Mouse (Mus musculus) heart, adult 2 months (tissue): ENCODE data around the gene Slc2a12. TPM values are rescaled to one million over a fixed set of nuclear protein-coding genes. Genes with fewer than 3 reads are reported as not detected.

ENCODE experiments used
- DNase-seq, 2 experiments: peaks; one replicate each; pipeline ENCODE4 v3.0.0; 2021
- H3K27ac ChIP-seq: fragments of 200-600 bp; 2 replicates; pipeline ENCODE4 v1.8.1; 2022
- H3K27me3 ChIP-seq: fragments of 200-500 bp; 2 replicates; pipeline ENCODE4 v1.6.1; 2012; ENCODE audit warnings: mild to moderate bottlenecking, low read length, inconsistent platforms, mixed read lengths; ENCODE audit not compliant: control insufficient read depth, insufficient read depth
- H3K36me3 ChIP-seq: fragments of 200-500 bp; 2 replicates; pipeline ENCODE4 v1.6.1; 2012; ENCODE audit warnings: low read length, inconsistent platforms; ENCODE audit not compliant: control insufficient read depth, insufficient read depth
- H3K4me1 ChIP-seq: fragments of 200-500 bp; 2 replicates; pipeline ENCODE4 v1.6.1; 2011; ENCODE audit warnings: low read length; ENCODE audit not compliant: control insufficient read depth, insufficient read depth
- H3K4me3 ChIP-seq: fragments of 200-600 bp; 2 replicates; pipeline ENCODE4 v1.8.1; 2022
- H3K79me2 ChIP-seq: fragments of 200-500 bp; replicated peaks from 2 replicates; pipeline ENCODE4 v1.6.1; 2012; ENCODE audit warnings: mild to moderate bottlenecking, inconsistent platforms, low read length, moderate library complexity, mixed read lengths; ENCODE audit not compliant: control insufficient read depth, insufficient read depth
- H3K9ac ChIP-seq: fragments of 200-500 bp; 2 replicates; pipeline ENCODE4 v1.6.1; 2012; ENCODE audit warnings: low read depth, mild to moderate bottlenecking, control low read depth, inconsistent platforms, low read length, mixed read lengths
- CTCF ChIP-seq: fragments of 200-600 bp; IDR thresholded peaks from 2 replicates; pipeline ENCODE4 v1.8.1; 2022; ENCODE audit warnings: antibody characterized with exemption, mild to moderate bottlenecking, moderate library complexity
- EP300 ChIP-seq: fragments of 200-500 bp; IDR thresholded peaks from 2 replicates; pipeline ENCODE4 v1.6.1; 2011; ENCODE audit warnings: low read depth, low read length, control low read depth; ENCODE audit not compliant: insufficient read depth
- POLR2A ChIP-seq: fragments of 200-500 bp; IDR thresholded peaks from 2 replicates; pipeline ENCODE4 v1.6.1; 2011; ENCODE audit warnings: mild to moderate bottlenecking, low read depth, low read length, control low read depth; ENCODE audit not compliant: insufficient read depth
- WGBS: fragments of 180-500 bp; shearing (Covaris S2); methylation state at CpG from one replicate; pipeline ENCODE4 v1.1.7; 2018; 5-methylcytosine and 5-hydroxymethylcytosine counted together
- intact Hi-C: fragments of 180-260 bp; cut with DNase I; formaldehyde crosslinking; loops from one replicate; pipeline ENCODE4 v1.15.1; 2025
- microRNA-seq, 2 experiments: library from miRNA; unstranded; fragments of <30 nt; microRNA quantifications; one replicate each; pipeline ENCODE4 v1.2.0; 2021
- polyA plus RNA-seq: library from polyadenylated mRNA; depleted of rRNA; stranded (reverse); fragments of >200 nt; gene quantifications from 2 replicates; pipeline ENCODE4 v1.2.3, GENCODE M21; 2012; rRNA removed
- total RNA-seq, 2 experiments: library from RNA; stranded (reverse); gene quantifications; 2 replicates each; pipeline ENCODE4 v1.2.3; 2021

Slc2a12 gene
- total and polyA plus RNA-seq, 3 experiments: 5.0 to 15.7 (median 12.7) TPM

DNA sequence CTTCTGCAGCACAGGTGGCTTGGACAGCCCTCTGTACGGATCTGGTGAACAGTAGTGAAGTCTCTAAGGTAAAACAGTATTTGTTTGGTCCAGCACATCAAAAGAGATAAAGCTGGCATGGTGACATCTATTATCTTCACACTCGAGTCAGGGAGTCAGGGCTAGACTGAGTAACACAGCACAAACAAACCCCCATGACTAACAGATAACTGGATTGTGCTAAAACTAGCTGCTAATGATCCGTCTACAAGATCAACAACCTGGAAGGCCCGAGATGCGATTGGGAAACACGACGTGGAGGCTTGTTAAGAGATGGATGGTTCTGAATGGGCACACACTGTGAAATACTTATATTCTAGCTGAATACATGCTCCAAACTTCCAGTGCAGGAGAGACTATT is 101.1 kb downstream of the Slc2a12 start:
- H3K27ac ChIP-seq: peak overlapping the region; percentile 69
- H3K27me3 ChIP-seq: no peaks in the 10 kb centered on the region
- no peak for DNase-seq
- intact Hi-C loops: no loop called here
- TF ChIP-seq EP300 (no peak), POLR2A (no peak), CTCF (no peak)
- H3K79me2 ChIP-seq: no peaks in the 10 kb centered on the region
- WGBS: 50% methylated on average over 7 of the region's 7 CpGs
- no peaks in the 10 kb centered on the region for H3K36me3 ChIP-seq
- H3K9ac ChIP-seq: no peak overlapping the region
- H3K4me1 ChIP-seq: peaks cover 9% of the 10 kb centered on the region
- no peak overlapping the region for H3K4me3 ChIP-seq

DNA sequence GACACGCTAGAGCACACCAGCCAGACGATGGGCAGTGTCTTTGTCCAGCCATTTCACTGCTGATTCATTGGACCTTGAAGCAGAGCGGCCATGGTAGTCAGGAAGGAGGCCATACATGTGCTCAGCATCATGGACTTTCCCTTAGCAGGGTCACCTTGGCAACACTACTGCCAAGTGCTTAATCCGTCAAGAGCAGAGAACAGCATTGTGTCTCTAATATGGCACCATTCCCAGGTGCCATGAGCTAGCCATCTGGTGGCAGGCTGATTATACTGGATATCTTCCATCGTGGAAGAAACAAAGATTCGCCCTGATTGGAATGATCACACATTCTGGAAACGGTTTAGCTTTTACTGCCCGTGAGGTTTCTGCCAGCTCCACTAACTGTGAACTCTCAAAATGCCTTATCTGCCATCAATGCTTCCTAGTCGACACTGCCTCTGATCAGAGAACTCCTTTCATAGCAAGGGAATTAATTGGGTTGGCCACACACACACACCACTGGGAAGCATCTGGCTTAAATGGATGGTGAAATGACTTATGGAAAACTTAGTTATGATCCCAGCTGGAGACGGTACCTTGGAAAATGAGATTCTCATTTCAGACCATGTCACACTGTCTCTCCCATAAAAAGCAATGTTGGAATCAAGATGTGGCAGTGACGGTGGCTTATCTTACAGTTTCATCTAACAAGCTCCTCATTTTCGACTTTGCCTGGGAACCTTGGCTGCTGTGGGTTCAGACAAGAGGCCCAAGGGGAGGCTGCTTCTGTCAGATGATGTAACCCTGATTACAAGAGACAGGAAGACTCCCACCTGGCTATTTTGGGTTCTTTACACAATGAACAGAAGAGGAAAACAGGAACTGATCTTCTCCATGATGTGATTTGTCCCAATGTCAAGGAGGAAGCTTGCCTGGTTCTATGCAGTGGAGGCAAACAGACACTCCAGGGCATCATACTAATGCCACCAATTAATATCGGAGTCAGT is 101.8 kb downstream of the Slc2a12 start:
- H3K27me3 ChIP-seq: no peaks in the 10 kb centered on the region
- H3K79me2 ChIP-seq: no peaks in the 10 kb centered on the region
- TF ChIP-seq EP300: no peak
- TF ChIP-seq POLR2A: no peak
- no peak for TF ChIP-seq CTCF
- H3K4me1 ChIP-seq: peaks cover 9% of the 10 kb centered on the region
- WGBS: 21% methylated on average over 13 of the region's 13 CpGs
- H3K4me3 ChIP-seq: no peak overlapping the region
- peak in 1 of 2 experiments; percentile 17 for DNase-seq
- no peaks in the 10 kb centered on the region for H3K36me3 ChIP-seq
- intact Hi-C loops: no loop called here
- peak overlapping the region; percentile 69 for H3K27ac ChIP-seq
- no peak overlapping the region for H3K9ac ChIP-seq

DNA sequence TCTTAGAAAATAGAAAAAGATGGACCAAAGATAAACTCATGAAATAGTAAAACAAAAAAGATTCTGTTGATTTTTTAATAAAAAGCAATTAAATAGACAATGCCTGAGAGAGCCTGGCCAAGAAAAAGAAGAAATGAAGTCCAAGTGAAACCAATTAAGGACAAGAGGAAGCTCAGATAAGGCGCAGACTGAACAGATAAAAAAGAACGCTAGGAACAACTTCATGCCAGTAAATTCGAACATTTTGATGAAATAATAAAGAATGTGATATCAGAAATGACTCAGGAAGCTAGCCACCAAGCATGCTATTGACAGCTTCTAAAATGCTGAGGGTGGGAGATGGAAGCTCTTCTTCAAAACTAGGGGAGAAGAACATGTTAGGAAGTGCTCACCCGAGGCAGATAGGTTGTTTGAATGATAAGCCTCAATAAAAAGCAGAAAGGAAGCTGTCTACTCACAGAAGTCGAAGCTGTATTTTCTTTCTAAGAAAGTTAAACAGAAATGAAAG is 106.4 kb downstream of the Slc2a12 start:
- intact Hi-C loops: no loop called here
- no peak for DNase-seq
- Histone ChIP-seq H3K79me2 (no peaks in the 10 kb centered on the region), H3K9ac (no peak overlapping the region), H3K4me3 (no peak overlapping the region), H3K27ac (peak overlapping the region; percentile 18), H3K36me3 (no peaks in the 10 kb centered on the region), H3K4me1 (peaks cover 9% of the 10 kb centered on the region), H3K27me3 (no peaks in the 10 kb centered on the region)
- WGBS: 25% methylated on average over 5 of the region's 5 CpGs
- TF ChIP-seq POLR2A (no peak), EP300 (no peak), CTCF (no peak)

Small RNAs within 50 kb of the gene (microRNA-seq; reads per million reads assigned to microRNA genes)
- gene Mir7663: 0 reads per million in 2 experiments

Other genes with a start within 250 kb of the Slc2a12 start
- 10 to 100 TPM; 20.8 to 23.0 TPM for gene Tbpl1, start 86.9 kb downstream of the Slc2a12 start, total RNA-seq
- gene Tbpl1, start 86.9 kb downstream of the Slc2a12 start, polyA plus RNA-seq: 15.1 and 15.3 TPM in 2 replicates
- 1 to 10 TPM; 8.4 to 9.6 TPM for gene Tcf21, start 175.2 kb downstream of the Slc2a12 start, total RNA-seq
- 29.6 and 32.3 TPM in 2 replicates for gene Tcf21, start 175.2 kb downstream of the Slc2a12 start, polyA plus RNA-seq